Mouse (Mus musculus) ES-Bruce4 (cell line): ENCODE data around the gene Ercc1. TPM values are rescaled to one million over a fixed set of nuclear protein-coding genes. Genes with fewer than 3 reads are reported as not detected.

ENCODE experiments used
- H3K27ac ChIP-seq: 2 replicates; pipeline ENCODE4 v1.5.1; 2012; ENCODE audit warnings: low read length, inconsistent platforms; ENCODE audit not compliant: insufficient read depth
- H3K27me3 ChIP-seq: 2 replicates; pipeline ENCODE4 v1.6.1; 2012; ENCODE audit warnings: mild to moderate bottlenecking, low read length, inconsistent platforms; ENCODE audit not compliant: control insufficient read depth, poor library complexity, insufficient read depth, severe bottlenecking
- H3K36me3 ChIP-seq: 2 replicates; pipeline ENCODE4 v1.6.1; 2012; ENCODE audit warnings: inconsistent platforms, mild to moderate bottlenecking, low read length, moderate library complexity; ENCODE audit not compliant: control insufficient read depth, poor library complexity, insufficient read depth, severe bottlenecking
- H3K4me1 ChIP-seq: one replicate; pipeline ENCODE4 v1.8.1; 2011; ENCODE audit warnings: low read length; ENCODE audit not compliant: control insufficient read depth, insufficient read depth
- H3K4me3 ChIP-seq: 2 replicates; pipeline ENCODE4 v1.5.1; 2011; ENCODE audit warnings: low read depth, mild to moderate bottlenecking, low read length
- H3K9ac ChIP-seq: 2 replicates; pipeline ENCODE4 v1.6.1; 2012; ENCODE audit warnings: low read depth, mild to moderate bottlenecking, inconsistent platforms; ENCODE audit not compliant: poor library complexity, severe bottlenecking
- H3K9me3 ChIP-seq: replicated peaks from 2 replicates; pipeline ENCODE4 v1.6.1; 2012; ENCODE audit warnings: mild to moderate bottlenecking, low read length, inconsistent platforms; ENCODE audit not compliant: control insufficient read depth, poor library complexity, insufficient read depth, severe bottlenecking
- CTCF ChIP-seq: IDR thresholded peaks from one replicate; pipeline ENCODE4 v1.8.1; 2011; ENCODE audit warnings: low read depth, low read length
- EP300 ChIP-seq: IDR thresholded peaks from 2 replicates; pipeline ENCODE4 v1.6.1; 2011; ENCODE audit warnings: low read depth, low read length; ENCODE audit not compliant: insufficient read depth
- POLR2A ChIP-seq: IDR thresholded peaks from one replicate; pipeline ENCODE4 v1.8.1; 2011; ENCODE audit warnings: low read length; ENCODE audit not compliant: insufficient read depth
- polyA plus RNA-seq: library from polyadenylated mRNA; stranded (reverse); fragments of >200 nt; gene quantifications from 2 replicates; pipeline ENCODE4 v1.2.4, GENCODE M21; 2011; ENCODE audit warnings: low read depth; ENCODE audit not compliant: missing spikeins, insufficient read depth, insufficient read length

Ercc1 gene
- polyA plus RNA-seq, 1 experiment: 38.1 TPM

DNA sequence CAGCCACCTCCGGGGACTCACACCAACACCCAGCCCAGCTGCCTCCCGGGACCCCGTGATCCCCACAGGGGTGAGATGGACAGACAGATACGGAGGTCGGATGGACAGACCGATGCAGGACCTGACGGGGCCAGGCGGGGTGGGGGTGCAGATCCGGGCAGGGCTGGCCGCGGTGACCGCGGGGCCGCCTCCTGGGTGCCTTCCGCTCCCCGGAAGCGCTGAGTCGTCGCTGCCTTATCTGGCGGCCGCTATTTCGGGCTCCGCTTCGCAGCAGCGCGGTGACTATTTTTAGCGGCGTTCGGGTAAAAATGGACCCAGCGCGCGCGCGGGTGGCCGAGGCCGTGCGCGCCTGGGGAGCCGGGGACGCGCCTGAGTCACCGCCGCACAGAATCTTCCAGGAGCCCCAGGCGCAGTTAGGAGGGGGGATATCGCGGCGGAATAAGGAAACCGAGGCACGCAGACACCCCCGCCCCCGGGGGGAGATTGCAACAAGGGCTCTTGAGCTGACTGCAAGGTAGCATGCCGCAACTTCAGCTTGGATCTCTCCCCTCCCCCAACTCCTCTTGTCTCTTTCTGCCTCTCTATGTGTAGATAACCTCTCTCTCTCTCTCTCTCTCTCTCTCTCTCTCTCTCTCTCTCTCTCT is 11.7 kb upstream of the Ercc1 start:
- H3K36me3 ChIP-seq: no peaks in the 10 kb centered on the region
- H3K9ac ChIP-seq: peak overlapping the region; percentile 74
- H3K9me3 ChIP-seq: no peaks in the 10 kb centered on the region
- H3K27me3 ChIP-seq: peaks cover 5% of the 10 kb centered on the region
- TF ChIP-seq POLR2A: no peak
- TF ChIP-seq CTCF: no peak
- no peak for TF ChIP-seq EP300
- no peaks in the 10 kb centered on the region for H3K4me1 ChIP-seq
- H3K27ac ChIP-seq: no peak overlapping the region
- H3K4me3 ChIP-seq: peak overlapping the region; percentile 74

DNA sequence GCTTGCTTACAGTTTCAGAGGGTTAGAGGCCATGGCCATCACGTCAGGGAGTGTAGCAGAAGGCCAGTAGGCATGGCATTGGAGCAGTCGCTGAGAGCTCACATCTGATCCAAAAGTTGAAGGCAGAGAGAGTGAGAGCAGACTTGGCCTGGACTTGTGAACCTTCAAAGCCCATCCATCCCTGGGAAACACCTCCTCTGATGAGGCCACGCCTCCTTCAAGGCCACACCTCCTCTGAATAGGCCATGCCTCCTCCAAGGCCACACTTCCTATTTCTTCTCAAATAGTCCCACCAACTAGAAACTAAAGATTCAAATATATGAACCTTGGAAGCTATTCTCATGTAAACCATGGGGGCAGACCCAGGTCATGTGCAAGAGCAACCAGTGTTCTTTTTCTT is 9.0 kb upstream of the Ercc1 start:
- H3K4me1 ChIP-seq: no peaks in the 10 kb centered on the region
- H3K36me3 ChIP-seq: no peaks in the 10 kb centered on the region
- no peak overlapping the region for H3K4me3 ChIP-seq
- TF ChIP-seq CTCF: no peak
- no peak for TF ChIP-seq EP300
- peak; percentile 31 for TF ChIP-seq POLR2A
- no peaks in the 10 kb centered on the region for H3K9me3 ChIP-seq
- no peak overlapping the region for H3K27ac ChIP-seq
- peaks cover 5% of the 10 kb centered on the region for H3K27me3 ChIP-seq
- H3K9ac ChIP-seq: no peak overlapping the region

DNA sequence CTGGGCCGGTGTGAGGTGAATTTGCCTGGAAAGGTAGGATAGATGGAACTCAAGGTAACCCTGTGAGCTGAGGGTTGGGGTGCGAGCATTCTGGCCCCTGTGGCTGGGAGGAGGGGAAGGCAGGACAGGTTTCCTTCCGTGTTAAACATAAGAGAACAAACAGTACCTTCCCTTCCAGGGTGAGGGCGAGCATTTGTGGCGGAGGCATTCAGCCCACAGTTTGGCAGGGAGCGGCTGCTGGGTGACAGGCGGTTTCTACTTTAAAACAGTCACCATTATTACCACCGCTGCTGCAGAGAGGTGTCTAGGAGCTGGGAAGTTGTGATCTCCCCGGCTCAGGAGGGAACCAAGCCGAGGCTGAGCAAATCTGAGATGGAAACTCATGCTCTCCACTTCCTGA is 7.5 kb upstream of the Ercc1 start:
- H3K4me3 ChIP-seq: no peak overlapping the region
- no peaks in the 10 kb centered on the region for H3K9me3 ChIP-seq
- H3K27ac ChIP-seq: no peak overlapping the region
- H3K36me3 ChIP-seq: no peaks in the 10 kb centered on the region
- peaks cover 5% of the 10 kb centered on the region for H3K27me3 ChIP-seq
- TF ChIP-seq EP300 (no peak), CTCF (no peak), POLR2A (no peak)
- no peaks in the 10 kb centered on the region for H3K4me1 ChIP-seq
- H3K9ac ChIP-seq: no peak overlapping the region

DNA sequence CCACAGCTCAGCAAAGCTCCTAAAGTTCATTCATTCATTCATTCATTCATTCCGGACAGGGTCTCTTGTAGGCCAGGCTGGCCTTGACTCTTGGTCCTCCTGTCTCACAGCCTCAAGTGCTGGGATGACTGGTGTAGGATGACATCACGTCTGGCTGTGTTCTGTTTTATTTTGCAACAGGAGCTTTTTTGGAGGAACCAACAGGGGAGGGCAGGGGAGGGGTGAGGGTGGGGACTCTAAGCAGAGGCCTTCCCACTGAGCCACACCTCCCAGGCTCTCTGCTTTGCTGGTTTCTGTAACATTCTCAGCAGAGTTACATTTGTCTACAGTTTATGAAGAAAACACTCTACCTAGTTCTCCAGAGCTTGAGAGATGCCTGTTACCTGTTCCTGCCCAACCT is 6.5 kb upstream of the Ercc1 start:
- H3K9ac ChIP-seq: no peak overlapping the region
- no peak overlapping the region for H3K4me3 ChIP-seq
- H3K36me3 ChIP-seq: no peaks in the 10 kb centered on the region
- H3K9me3 ChIP-seq: no peaks in the 10 kb centered on the region
- no peak for TF ChIP-seq CTCF
- no peak for TF ChIP-seq POLR2A
- no peak for TF ChIP-seq EP300
- no peaks in the 10 kb centered on the region for H3K27me3 ChIP-seq
- H3K4me1 ChIP-seq: no peaks in the 10 kb centered on the region
- no peak overlapping the region for H3K27ac ChIP-seq

DNA sequence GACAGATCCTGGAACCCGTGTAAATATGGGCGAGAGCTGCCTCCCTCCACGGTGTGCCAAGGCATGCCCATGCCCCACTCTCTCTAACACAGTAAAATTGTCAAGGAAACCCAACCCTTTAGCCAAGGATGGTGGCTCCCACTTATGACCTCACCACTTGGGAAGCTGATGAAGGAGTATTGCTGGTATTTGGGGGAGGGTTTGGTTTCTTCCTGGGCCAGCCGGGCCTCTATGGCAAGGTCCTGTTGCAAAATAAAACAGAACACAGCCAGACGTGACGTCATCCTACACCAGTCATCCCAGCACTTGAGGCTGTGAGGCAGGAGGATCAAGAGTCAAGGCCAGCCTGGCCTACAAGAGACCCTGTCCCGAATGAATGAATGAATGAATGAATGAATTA is 6.0 kb upstream of the Ercc1 start:
- Histone ChIP-seq H3K4me3 (no peak overlapping the region), H3K9ac (no peak overlapping the region), H3K27ac (no peak overlapping the region), H3K4me1 (no peaks in the 10 kb centered on the region), H3K27me3 (no peaks in the 10 kb centered on the region), H3K9me3 (no peaks in the 10 kb centered on the region), H3K36me3 (no peaks in the 10 kb centered on the region)
- TF ChIP-seq POLR2A (no peak), CTCF (no peak), EP300 (no peak)

DNA sequence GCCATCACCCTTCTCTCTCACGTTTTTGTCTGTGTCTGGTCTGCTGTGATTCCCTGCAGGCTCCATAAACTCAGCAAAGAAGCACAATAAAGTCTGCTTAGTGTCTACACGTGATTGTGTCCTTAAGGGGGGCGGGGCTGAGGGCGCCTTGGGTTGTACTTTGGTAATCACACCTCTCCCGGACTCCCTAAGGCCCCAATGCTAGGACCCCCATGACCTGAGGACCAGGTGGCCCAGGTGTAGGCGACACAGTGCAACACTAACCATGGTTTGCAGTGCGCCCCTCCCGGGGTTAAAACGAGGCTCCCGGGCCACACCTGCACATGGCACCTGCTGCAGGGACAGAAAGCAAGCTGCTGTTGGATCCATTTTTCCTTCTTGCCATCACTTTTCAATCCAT is 3.3 kb upstream of the Ercc1 start:
- Histone ChIP-seq H3K4me3 (no peak overlapping the region), H3K9ac (peak overlapping the region; percentile 63; the same call in 1 of the 2 replicates), H3K9me3 (no peaks in the 10 kb centered on the region), H3K4me1 (no peaks in the 10 kb centered on the region), H3K27ac (no peak overlapping the region), H3K36me3 (no peaks in the 10 kb centered on the region), H3K27me3 (no peaks in the 10 kb centered on the region)
- no peak for TF ChIP-seq POLR2A
- TF ChIP-seq CTCF: no peak
- no peak for TF ChIP-seq EP300
